Mouse (Mus musculus) large intestine, adult 2 months (tissue): Measurements from ENCODE around the gene Gm7995. TPM values are rescaled to one million over a fixed set of nuclear protein-coding genes. Genes with fewer than 3 reads are reported as not detected.
"Not testable (repeated sequence)": the region's sequence is repeated elsewhere in the genome, so short reads cannot be mapped to it uniquely, and the experiment has no call there.

Source experiments
- DNase-seq: peaks from one replicate; pipeline ENCODE4 v3.0.0-alpha.2; 2012; ENCODE audit warnings: low read depth, low spot score
- WGBS: fragments of 180-500 bp; shearing (Covaris S2); methylation state at CpG from one replicate; pipeline ENCODE4 v1.1.7; 2018; 5-methylcytosine and 5-hydroxymethylcytosine counted together
- polyA plus RNA-seq: library from polyadenylated mRNA; depleted of rRNA; stranded (reverse); fragments of >200 nt; gene quantifications from 2 replicates; pipeline ENCODE4 v1.2.3, GENCODE M21; 2012; rRNA removed

Gene Gm7995
- polyA plus RNA-seq, result not detected in 2 replicates

GRCm38 (mm10) chr14:42309910-42310309, at the start of gene Gm7995:
Gene Gm7995 (plus strand): TSS chr14:42310210.
- WGBS, result no CpG with 5 or more reads among the region's 1 CpGs
- DNase-seq, result not testable (repeated sequence)

DNA sequence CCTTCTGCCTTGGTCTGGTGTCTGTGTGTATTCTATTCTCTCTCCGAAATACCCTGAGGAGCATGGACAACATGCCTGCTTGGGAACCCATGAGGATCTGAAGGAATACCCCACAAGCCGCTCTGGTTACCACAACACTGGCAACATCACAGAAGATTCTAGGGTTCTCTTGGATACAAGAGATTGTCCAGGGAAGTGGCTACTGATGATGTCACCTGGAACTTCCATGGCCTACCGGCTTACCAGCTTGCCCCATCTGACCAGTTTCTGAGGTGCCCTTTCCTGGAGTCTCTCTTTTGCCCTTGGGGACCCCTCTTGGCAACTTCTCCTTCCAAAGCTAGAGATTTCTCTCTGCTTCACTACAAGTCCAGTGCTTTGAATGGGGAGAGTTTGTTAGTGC, 12.8 kb upstream of the Gm7995 start, which contains the start of gene Gm9611:
TSS of gene Gm9611 (minus strand) at position 101 of the 400 bp plus-strand sequence.
- not testable (repeated sequence) for DNase-seq

More for the DNA sequence above, 12.8 kb upstream of the Gm7995 start, which contains the start of gene Gm9611:
- 100% methylated on average over 1 of the region's 3 CpGs for WGBS

Other genes starting within 250 kb of the Gm7995 start
- not detected in 2 replicates for gene Gm7951, start 192.8 kb upstream of the Gm7995 start, polyA plus RNA-seq
- not detected in 2 replicates for gene Gm17027, start 147.6 kb upstream of the Gm7995 start, polyA plus RNA-seq
- not detected in 2 replicates for gene Gm3573, start 119.4 kb upstream of the Gm7995 start, polyA plus RNA-seq
- gene Gm17026, start 50.2 kb upstream of the Gm7995 start, polyA plus RNA-seq, result not detected in 2 replicates
- not detected in 2 replicates for gene Gm9611, start 12.9 kb upstream of the Gm7995 start, polyA plus RNA-seq
- gene Gm8005, start 129.5 kb downstream of the Gm7995 start, polyA plus RNA-seq, result not detected in 2 replicates
- not detected in 2 replicates for gene Gm8011, start 153.7 kb downstream of the Gm7995 start, polyA plus RNA-seq
- not detected in 2 replicates for gene Gm8020, start 192.1 kb downstream of the Gm7995 start, polyA plus RNA-seq
- not detected in 2 replicates for gene Gm8024, start 214.1 kb downstream of the Gm7995 start, polyA plus RNA-seq